In the genomic region with DNA sequence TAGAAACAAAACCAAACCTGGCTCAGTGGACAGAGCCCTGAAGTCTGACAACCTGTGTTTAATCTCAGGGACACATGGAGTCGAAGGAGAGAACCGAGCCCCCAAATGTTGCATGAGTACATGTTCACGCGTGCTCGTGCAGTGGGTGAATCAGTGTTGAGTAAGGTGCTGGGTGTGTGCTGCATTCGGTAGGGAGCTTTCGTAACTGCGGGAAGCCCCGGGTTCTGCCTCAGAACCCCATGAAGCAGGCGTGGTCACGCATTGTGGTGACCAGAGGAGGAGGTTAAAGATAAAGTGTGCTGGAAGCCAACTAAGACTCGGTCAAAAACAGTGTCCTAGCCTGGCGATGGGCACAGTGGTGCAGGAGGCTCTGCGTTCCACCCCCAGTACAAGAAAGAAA, we compare ENCODE assay signal across 17 mouse cellular contexts.
"Had no signal": no experiment of that assay in that cellular context is flagged by ENCODE, and none has a peak within 500 bp of the region (broad histone marks: within the 10 kb centered on the region; RNA-seq: fewer than 3 reads in every experiment).

No protein-coding gene starts in this region.

- H3K9me3 ChIP-seq: liver, embryonic 12.5 days; midbrain, embryonic 10.5 days; midbrain, embryonic 12.5 days; neural tube, embryonic 12.5 days had no signal

- ATAC-seq: liver, embryonic 12.5 days; midbrain, embryonic 16.5 days had no signal

- H3K4me3 ChIP-seq: liver, embryonic 12.5 days; midbrain, embryonic 10.5 days; midbrain, embryonic 12.5 days; neural tube, embryonic 12.5 days had no signal

- H3K9ac ChIP-seq: liver, embryonic 12.5 days; liver, embryonic 14.5 days; lung, embryonic 14.5 days; midbrain, embryonic 12.5 days; neural tube, embryonic 12.5 days had no signal

- H3K4me1 ChIP-seq: midbrain, embryonic 10.5 days; midbrain, embryonic 12.5 days; neural tube, embryonic 12.5 days had no signal

- H3K27ac ChIP-seq: liver, embryonic 12.5 days; liver, embryonic 14.5 days; macrophage; midbrain, embryonic 10.5 days; midbrain, embryonic 12.5 days; neural tube, embryonic 12.5 days had no signal

- H3K4me2 ChIP-seq: liver, embryonic 12.5 days; lung, embryonic 14.5 days; midbrain, embryonic 12.5 days; neural tube, embryonic 12.5 days had no signal

- DNase-seq: lung, embryonic 14.5 days; lung, postnatal 10 days; midbrain, embryonic 14.5 days; right cerebral cortex, adult 18-20 months; right cerebral cortex, postnatal 25 days; right cerebral cortex, postnatal 4 days; spleen, adult 18-20 months; thymus, adult 18-20 months; thymus, postnatal 14 days; thymus, postnatal 36 days had no signal

- H3K27me3 ChIP-seq: liver, embryonic 12.5 days; midbrain, embryonic 12.5 days; neural tube, embryonic 12.5 days had no signal
